Mouse (Mus musculus) midbrain, embryonic 11.5 days (tissue): ENCODE measurements around the gene Acer1. TPM values are rescaled to one million over a fixed set of nuclear protein-coding genes. Genes with fewer than 3 reads are reported as not detected.
"Not testable (repeated sequence)": the region's sequence is repeated elsewhere in the genome, so short reads cannot be mapped to it uniquely, and the experiment has no call there.

Experiments
- ATAC-seq: fragments of 200-750 bp; cut with Nextera tagmentation; 2 replicates; pipeline ENCODE4 v1.8.0; 2017; ENCODE audit warnings: moderate TSS enrichment, moderate library complexity; ENCODE audit not compliant: low FRiP score
- DNase-seq: peaks from one replicate; pipeline ENCODE4 v3.0.0; 2015; ENCODE audit warnings: low spot score; ENCODE audit errors: missing footprints
- H3K27ac ChIP-seq: fragments of 300-500 bp; sonication (generic); 2 replicates; pipeline ENCODE4 v1.5.1; 2014; ENCODE audit warnings: low read depth, low read length
- H3K27me3 ChIP-seq: fragments of 300-500 bp; sonication (generic); 2 replicates; pipeline ENCODE4 v1.6.1; 2014; ENCODE audit warnings: mild to moderate bottlenecking, low read length, moderate library complexity, mixed read lengths; ENCODE audit not compliant: control insufficient read depth, insufficient read depth
- H3K36me3 ChIP-seq: fragments of 300-500 bp; sonication (generic); 2 replicates; pipeline ENCODE4 v1.6.1; 2014; ENCODE audit warnings: mild to moderate bottlenecking, low read length, moderate library complexity, mixed read lengths; ENCODE audit not compliant: control insufficient read depth, insufficient read depth
- H3K4me1 ChIP-seq: fragments of 300-500 bp; sonication (generic); 2 replicates; pipeline ENCODE4 v1.6.1; 2014; ENCODE audit warnings: low read length; ENCODE audit not compliant: control insufficient read depth, insufficient read depth
- H3K4me2 ChIP-seq: fragments of 300-500 bp; sonication (generic); 2 replicates; pipeline ENCODE4 v1.6.1; 2014; ENCODE audit warnings: mild to moderate bottlenecking, moderate library complexity
- H3K4me3 ChIP-seq: fragments of 300-500 bp; sonication (generic); 2 replicates; pipeline ENCODE4 v1.5.1; 2014; ENCODE audit warnings: low read depth, low read length
- H3K9ac ChIP-seq: fragments of 300-500 bp; sonication (generic); 2 replicates; pipeline ENCODE4 v1.6.1; 2014; ENCODE audit warnings: low read length
- H3K9me3 ChIP-seq: fragments of 300-500 bp; sonication (generic); 2 replicates; pipeline ENCODE4 v1.6.1; 2016; ENCODE audit warnings: low read length; ENCODE audit not compliant: control insufficient read depth
- WGBS: fragments of 180-500 bp; shearing (Covaris S2); extraction: QIAGEN DNeasy Blood & Tissue Kit; methylation state at CpG from one replicate; pipeline ENCODE4 v1.1.7; 2014; 5-methylcytosine and 5-hydroxymethylcytosine counted together
- polyA plus RNA-seq: library from polyadenylated mRNA; unstranded; fragments of >200 nt; fragmentation: Nextera tagmentation; extraction: Ambion mirVana; gene quantifications from 2 replicates; pipeline ENCODE4 v1.2.1, GENCODE M21; 2014

Gene Acer1
- polyA plus RNA-seq, 1 experiment from 2014 or later = not detected

DNA sequence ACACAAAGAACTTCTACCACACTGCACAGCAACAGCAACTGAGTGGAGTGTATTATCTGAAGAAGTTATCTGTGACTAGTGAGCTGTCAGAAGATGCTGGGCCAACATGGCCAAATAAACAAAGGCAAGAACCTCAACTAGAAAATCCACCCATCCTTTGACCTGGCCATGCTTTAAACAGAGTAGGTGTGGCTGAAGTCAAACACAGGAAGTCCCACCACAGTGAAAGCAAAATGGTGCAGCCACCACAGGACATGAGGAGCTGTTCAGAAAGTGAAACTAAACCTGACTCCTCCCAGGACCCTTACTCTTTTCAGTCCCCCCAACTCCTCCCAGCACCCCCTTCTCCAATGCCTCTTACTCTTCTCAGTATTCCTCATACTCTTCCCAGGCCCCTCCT lies 68.5 kb downstream of the Acer1 start:
- peak; percentile 69 for DNase-seq
- H3K4me2 ChIP-seq = no peak overlapping the region
- no peaks in the 10 kb centered on the region for H3K4me1 ChIP-seq
- peaks cover 18% of the 10 kb centered on the region for H3K36me3 ChIP-seq
- no peak overlapping the region for H3K9ac ChIP-seq
- no peak overlapping the region for H3K27ac ChIP-seq
- no peak overlapping the region for H3K4me3 ChIP-seq
- H3K9me3 ChIP-seq = no peaks in the 10 kb centered on the region
- H3K27me3 ChIP-seq = no peaks in the 10 kb centered on the region
- no peak for ATAC-seq

- no peak for ATAC-seq
- H3K36me3 ChIP-seq = peaks cover 18% of the 10 kb centered on the region
These were observed 68.9 kb downstream of the Acer1 start for GRCm38 (mm10) chr17:56913023-56913422.

GRCm38 (mm10) chr17:56909764-56910163 lies 72.2 kb downstream of the Acer1 start:
- H3K4me2 ChIP-seq, H3K4me3 ChIP-seq, H3K27ac ChIP-seq, H3K9ac ChIP-seq, ATAC-seq, H3K9me3 ChIP-seq, H3K4me1 ChIP-seq, H3K27me3 ChIP-seq: not testable (repeated sequence)
- DNase-seq = peak; percentile 1
- WGBS = 96% methylated on average over 2 of the region's 2 CpGs
- H3K36me3 ChIP-seq = peaks cover 13% of the 10 kb centered on the region

More at GRCm38 (mm10) chr17:56913023-56913422, 68.9 kb downstream of the Acer1 start:
- Histone ChIP-seq H3K27ac (no peak overlapping the region), H3K9me3 (no peaks in the 10 kb centered on the region), H3K9ac (no peak overlapping the region), H3K4me2 (no peak overlapping the region), H3K4me3 (no peak overlapping the region), H3K4me1 (no peaks in the 10 kb centered on the region), H3K27me3 (no peaks in the 10 kb centered on the region)
- 88% methylated on average over 3 of the region's 3 CpGs for WGBS
- peak; percentile 41 for DNase-seq

- no peak for DNase-seq
These were observed 74.0 kb downstream of the Acer1 start for GRCm38 (mm10) chr17:56907887-56908286.

DNA sequence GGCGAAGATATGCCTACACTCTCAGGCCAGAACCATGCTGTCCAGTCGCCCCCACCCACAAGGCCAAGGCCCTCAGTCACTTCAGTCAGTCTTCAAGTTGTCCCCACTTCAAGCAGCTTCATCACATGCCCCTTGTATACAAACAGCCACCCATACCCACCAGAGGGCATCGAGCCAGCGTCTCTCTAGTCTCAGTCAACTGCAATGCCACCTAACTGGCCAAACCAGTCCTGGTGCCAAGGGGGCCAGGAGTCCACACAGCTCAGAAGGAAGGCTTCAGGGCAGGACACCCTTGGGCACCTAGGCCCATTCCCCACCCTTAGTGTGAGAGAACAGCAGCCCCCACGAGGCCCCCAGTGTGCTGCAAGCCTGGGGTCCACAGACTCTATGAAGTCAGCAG lies 74.8 kb downstream of the Acer1 start:
- WGBS = 96% methylated on average over 5 of the region's 5 CpGs
- Histone ChIP-seq H3K4me3 (no peak overlapping the region), H3K9me3 (no peaks in the 10 kb centered on the region), H3K4me1 (no peaks in the 10 kb centered on the region), H3K9ac (no peak overlapping the region), H3K27me3 (no peaks in the 10 kb centered on the region), H3K4me2 (no peak overlapping the region), H3K36me3 (peaks cover 12% of the 10 kb centered on the region; the same call in 1 of the 2 replicates), H3K27ac (no peak overlapping the region)
- ATAC-seq (no peak), DNase-seq (peak; percentile 44)

More at GRCm38 (mm10) chr17:56907887-56908286, 74.0 kb downstream of the Acer1 start:
- WGBS = 83% methylated on average over 9 of the region's 9 CpGs
- no peaks in the 10 kb centered on the region for H3K9me3 ChIP-seq
- H3K4me2 ChIP-seq = no peak overlapping the region
- H3K27me3 ChIP-seq = no peaks in the 10 kb centered on the region
- H3K36me3 ChIP-seq = peaks cover 8% of the 10 kb centered on the region; the same call in 1 of the 2 replicates
- ATAC-seq = no peak
- no peak overlapping the region for H3K4me3 ChIP-seq
- H3K27ac ChIP-seq = no peak overlapping the region
- H3K4me1 ChIP-seq = no peaks in the 10 kb centered on the region
- no peak overlapping the region for H3K9ac ChIP-seq

GRCm38 (mm10) chr17:56906166-56906565 lies 75.8 kb downstream of the Acer1 start:
- Histone ChIP-seq H3K27me3 (no peaks in the 10 kb centered on the region), H3K27ac (no peak overlapping the region), H3K4me3 (no peak overlapping the region), H3K9me3 (no peaks in the 10 kb centered on the region), H3K36me3 (peaks cover 15% of the 10 kb centered on the region; the same call in 1 of the 2 replicates), H3K4me1 (no peaks in the 10 kb centered on the region), H3K4me2 (no peak overlapping the region), H3K9ac (no peak overlapping the region)
- ATAC-seq = no peak
- peak; percentile 66 for DNase-seq
- 93% methylated on average over 3 of the region's 3 CpGs for WGBS

Other genes starting within 250 kb of the Acer1 start
- 7.4 and 9.1 TPM in 2 replicates for gene Nrtn, start 224.6 kb downstream of the Acer1 start, polyA plus RNA-seq
- gene Dus3l, start 217.4 kb downstream of the Acer1 start, polyA plus RNA-seq = 31.5 and 34.6 TPM in 2 replicates
- 0.54 and 1.0 TPM in 2 replicates for gene Prr22, start 211.9 kb downstream of the Acer1 start, polyA plus RNA-seq
- 4.6 and 4.8 TPM in 2 replicates for gene Rfx2, start 151.1 kb downstream of the Acer1 start, polyA plus RNA-seq
- not detected in 2 replicates for gene Acsbg2, start 107.7 kb downstream of the Acer1 start, polyA plus RNA-seq
- 0.11 and 0.25 TPM in 2 replicates for gene 1700061G19Rik, start 106.6 kb downstream of the Acer1 start, polyA plus RNA-seq
- gene Mllt1, start 46.7 kb downstream of the Acer1 start, polyA plus RNA-seq = 26.3 and 29.0 TPM in 2 replicates
- 131 and 137 TPM in 2 replicates for gene Clpp, start 8.2 kb upstream of the Acer1 start, polyA plus RNA-seq
- 34.1 and 36.4 TPM in 2 replicates for gene Alkbh7, start 15.2 kb upstream of the Acer1 start, polyA plus RNA-seq
- 0.97 TPM in 1 of 2 replicates, not detected in the other for gene Pspn, start 17.9 kb upstream of the Acer1 start, polyA plus RNA-seq
- gene Gtf2f1, start 29.2 kb upstream of the Acer1 start, polyA plus RNA-seq = 70.5 and 76.0 TPM in 2 replicates
- gene Gm17949, start 29.3 kb upstream of the Acer1 start, polyA plus RNA-seq = 0.19 and 0.32 TPM in 2 replicates
- gene Khsrp, start 49.4 kb upstream of the Acer1 start, polyA plus RNA-seq = 42.3 and 44.9 TPM in 2 replicates
- not detected in 2 replicates for gene Slc25a41, start 59.5 kb upstream of the Acer1 start, polyA plus RNA-seq
- gene Crb3, start 77.0 kb upstream of the Acer1 start, polyA plus RNA-seq = 0.80 and 1.2 TPM in 2 replicates
- 14.2 and 16.5 TPM in 2 replicates for gene Slc25a23, start 77.7 kb upstream of the Acer1 start, polyA plus RNA-seq
- 2.2 and 2.7 TPM in 2 replicates for gene Dennd1c, start 96.4 kb upstream of the Acer1 start, polyA plus RNA-seq
- gene Tubb4a, start 105.7 kb upstream of the Acer1 start, polyA plus RNA-seq = 167 and 171 TPM in 2 replicates
- gene Tnfsf9, start 123.2 kb upstream of the Acer1 start, polyA plus RNA-seq = 8.1 and 9.0 TPM in 2 replicates
- 0.16 and 0.40 TPM in 2 replicates for gene Cd70, start 167.7 kb upstream of the Acer1 start, polyA plus RNA-seq
- gene Tnfsf14, start 212.1 kb upstream of the Acer1 start, polyA plus RNA-seq = 0.07 and 0.11 TPM in 2 replicates
- 0.19 and 0.68 TPM in 2 replicates for gene C3, start 246.0 kb upstream of the Acer1 start, polyA plus RNA-seq